Mouse (Mus musculus): Measurements from ENCODE around the gene Gm37419. TPM values are rescaled to one million over a fixed set of nuclear protein-coding genes. Genes with fewer than 3 reads are reported as not detected.

Gm37419 gene
- polyA plus RNA-seq, 1 experiment from 2014 or later, result not detected

GRCm38 (mm10) chr16:23989209-23990160 lies 1.2 kb downstream of the Gm37419 start:
- H3K36me3 ChIP-seq (ENCODE audit: control insufficient read depth, insufficient read depth, low read length), result no peaks in the 10 kb centered on the region
- peak overlapping the region; percentile 79 for H3K9ac ChIP-seq (ENCODE audit: low read depth, low read length)
- no peaks in the 10 kb centered on the region for H3K27me3 ChIP-seq (ENCODE audit: control insufficient read depth, insufficient read depth, low read length)
- peak overlapping the region; percentile 71 for H3K4me2 ChIP-seq
- peaks cover 17% of the 10 kb centered on the region; the same call in 1 of the 2 replicates for H3K4me1 ChIP-seq (ENCODE audit: control insufficient read depth, insufficient read depth, low read length)
- H3K27ac ChIP-seq (ENCODE audit: low read depth, low read length), result peak overlapping the region; percentile 98
- 3% methylated on average over 25 of the region's 25 CpGs for WGBS (ENCODE audit: insufficient replicate concordance)
- no peaks in the 10 kb centered on the region for H3K9me3 ChIP-seq (replicated peaks; ENCODE audit: control insufficient read depth, low read length)
- no peak for ATAC-seq (replicated peaks; ENCODE audit: insufficient number of reproducible peaks, low FRiP score, low TSS enrichment)
- peak overlapping the region; percentile 80 for H3K4me3 ChIP-seq (ENCODE audit: low read depth, low read length)

- ATAC-seq (replicated peaks; ENCODE audit: insufficient number of reproducible peaks, low FRiP score, low TSS enrichment), result no peak
- peak overlapping the region; percentile 98; the same call in 1 of the 2 replicates for H3K27ac ChIP-seq (ENCODE audit: low read depth, low read length)
- H3K36me3 ChIP-seq (ENCODE audit: control insufficient read depth, insufficient read depth, low read length), result no peaks in the 10 kb centered on the region
- H3K4me2 ChIP-seq, result peak overlapping the region; percentile 71
- 47% methylated on average over 11 of the region's 11 CpGs for WGBS (ENCODE audit: insufficient replicate concordance)
- peak overlapping the region; percentile 79 for H3K9ac ChIP-seq (ENCODE audit: low read depth, low read length)
- H3K4me3 ChIP-seq (ENCODE audit: low read depth, low read length), result peak overlapping the region; percentile 80
- peaks cover 17% of the 10 kb centered on the region; the same call in 1 of the 2 replicates for H3K4me1 ChIP-seq (ENCODE audit: control insufficient read depth, insufficient read depth, low read length)
- H3K27me3 ChIP-seq (ENCODE audit: control insufficient read depth, insufficient read depth, low read length), result no peaks in the 10 kb centered on the region
- no peaks in the 10 kb centered on the region for H3K9me3 ChIP-seq (replicated peaks; ENCODE audit: control insufficient read depth, low read length)
These were observed 2.1 kb downstream of the Gm37419 start for GRCm38 (mm10) chr16:23990161-23990970.

GRCm38 (mm10) chr16:23991170-23991569 lies 2.9 kb downstream of the Gm37419 start:
- H3K4me1 ChIP-seq (ENCODE audit: control insufficient read depth, insufficient read depth, low read length), result peaks cover 9% of the 10 kb centered on the region; the same call in 1 of the 2 replicates
- no peak overlapping the region for H3K4me2 ChIP-seq
- 2% methylated on average over 4 of the region's 4 CpGs for WGBS (ENCODE audit: insufficient replicate concordance)
- no peak for ATAC-seq (replicated peaks; ENCODE audit: insufficient number of reproducible peaks, low FRiP score, low TSS enrichment)
- H3K9me3 ChIP-seq (replicated peaks; ENCODE audit: control insufficient read depth, low read length), result no peaks in the 10 kb centered on the region
- H3K4me3 ChIP-seq (ENCODE audit: low read depth, low read length), result no peak overlapping the region
- no peaks in the 10 kb centered on the region for H3K27me3 ChIP-seq (ENCODE audit: control insufficient read depth, insufficient read depth, low read length)
- no peaks in the 10 kb centered on the region for H3K36me3 ChIP-seq (ENCODE audit: control insufficient read depth, insufficient read depth, low read length)
- H3K9ac ChIP-seq (ENCODE audit: low read depth, low read length), result no peak overlapping the region
- no peak overlapping the region for H3K27ac ChIP-seq (ENCODE audit: low read depth, low read length)

GRCm38 (mm10) chr16:23991846-23992580 lies 3.7 kb downstream of the Gm37419 start:
- H3K9me3 ChIP-seq (replicated peaks; ENCODE audit: control insufficient read depth, low read length), result no peaks in the 10 kb centered on the region
- ATAC-seq (replicated peaks; ENCODE audit: insufficient number of reproducible peaks, low FRiP score, low TSS enrichment), result no peak
- H3K27me3 ChIP-seq (ENCODE audit: control insufficient read depth, insufficient read depth, low read length), result no peaks in the 10 kb centered on the region
- H3K9ac ChIP-seq (ENCODE audit: low read depth, low read length), result no peak overlapping the region
- 83% methylated on average over 14 of the region's 14 CpGs for WGBS (ENCODE audit: insufficient replicate concordance)
- no peaks in the 10 kb centered on the region for H3K36me3 ChIP-seq (ENCODE audit: control insufficient read depth, insufficient read depth, low read length)
- H3K27ac ChIP-seq (ENCODE audit: low read depth, low read length), result no peak overlapping the region
- H3K4me1 ChIP-seq (ENCODE audit: control insufficient read depth, insufficient read depth, low read length), result peaks cover 7% of the 10 kb centered on the region; the same call in 1 of the 2 replicates
- H3K4me3 ChIP-seq (ENCODE audit: low read depth, low read length), result no peak overlapping the region
- no peak overlapping the region for H3K4me2 ChIP-seq

- H3K27me3 ChIP-seq (ENCODE audit: control insufficient read depth, insufficient read depth, low read length), result no peaks in the 10 kb centered on the region
- no peaks in the 10 kb centered on the region for H3K36me3 ChIP-seq (ENCODE audit: control insufficient read depth, insufficient read depth, low read length)
- no peak overlapping the region for H3K4me3 ChIP-seq (ENCODE audit: low read depth, low read length)
- H3K9ac ChIP-seq (ENCODE audit: low read depth, low read length), result no peak overlapping the region
- no peak overlapping the region for H3K4me2 ChIP-seq
- no peak for ATAC-seq (replicated peaks; ENCODE audit: insufficient number of reproducible peaks, low FRiP score, low TSS enrichment)
- H3K4me1 ChIP-seq (ENCODE audit: control insufficient read depth, insufficient read depth, low read length), result peaks cover 7% of the 10 kb centered on the region; the same call in 1 of the 2 replicates
- no peaks in the 10 kb centered on the region for H3K9me3 ChIP-seq (replicated peaks; ENCODE audit: control insufficient read depth, low read length)
- no peak overlapping the region for H3K27ac ChIP-seq (ENCODE audit: low read depth, low read length)
- 40% methylated on average over 17 of the region's 17 CpGs for WGBS (ENCODE audit: insufficient replicate concordance)
These were observed 5.4 kb downstream of the Gm37419 start for GRCm38 (mm10) chr16:23993351-23994321.

- Histone ChIP-seq H3K36me3 (ENCODE audit: control insufficient read depth, insufficient read depth, low read length) (no peaks in the 10 kb centered on the region), H3K4me1 (ENCODE audit: control insufficient read depth, insufficient read depth, low read length) (0 out of 2 replicates have a peak, but pooled peaks cover 3% of the 10 kb centered on the region), H3K27me3 (ENCODE audit: control insufficient read depth, insufficient read depth, low read length) (no peaks in the 10 kb centered on the region), H3K9ac (ENCODE audit: low read depth, low read length) (no peak overlapping the region), H3K27ac (ENCODE audit: low read depth, low read length) (no peak overlapping the region), H3K9me3 (replicated peaks; ENCODE audit: control insufficient read depth, low read length) (no peaks in the 10 kb centered on the region), H3K4me3 (ENCODE audit: low read depth, low read length) (no peak overlapping the region), H3K4me2 (no peak overlapping the region)
- 82% methylated on average over 7 of the region's 7 CpGs for WGBS (ENCODE audit: insufficient replicate concordance)
- no peak for ATAC-seq (replicated peaks; ENCODE audit: insufficient number of reproducible peaks, low FRiP score, low TSS enrichment)
These were observed 8.1 kb downstream of the Gm37419 start for GRCm38 (mm10) chr16:23996342-23996741.

- Histone ChIP-seq H3K36me3 (ENCODE audit: control insufficient read depth, insufficient read depth, low read length) (no peaks in the 10 kb centered on the region), H3K4me2 (no peak overlapping the region), H3K27ac (ENCODE audit: low read depth, low read length) (no peak overlapping the region), H3K9ac (ENCODE audit: low read depth, low read length) (no peak overlapping the region), H3K4me3 (ENCODE audit: low read depth, low read length) (no peak overlapping the region), H3K4me1 (ENCODE audit: control insufficient read depth, insufficient read depth, low read length) (0 out of 2 replicates have a peak, but pooled peaks cover 3% of the 10 kb centered on the region), H3K27me3 (ENCODE audit: control insufficient read depth, insufficient read depth, low read length) (no peaks in the 10 kb centered on the region), H3K9me3 (replicated peaks; ENCODE audit: control insufficient read depth, low read length) (no peaks in the 10 kb centered on the region)
- 67% methylated on average over 3 of the region's 3 CpGs for WGBS (ENCODE audit: insufficient replicate concordance)
- no peak for ATAC-seq (replicated peaks; ENCODE audit: insufficient number of reproducible peaks, low FRiP score, low TSS enrichment)
These were observed 8.9 kb downstream of the Gm37419 start for GRCm38 (mm10) chr16:23997228-23997627.
